Mouse (Mus musculus) limb, embryonic 13.5 days (tissue): Measurements from ENCODE around the gene Calcoco1. TPM values are rescaled to one million over a fixed set of nuclear protein-coding genes. Genes with fewer than 3 reads are reported as not detected.

ENCODE experiments used
- ATAC-seq: fragments of 200-750 bp; cut with Nextera tagmentation; 2 replicates; pipeline ENCODE4 v1.8.0; 2017; ENCODE audit warnings: low read depth, moderate number of reproducible peaks, moderate TSS enrichment; ENCODE audit not compliant: low FRiP score
- H3K27ac ChIP-seq: fragments of 300-500 bp; sonication (generic); 2 replicates; pipeline ENCODE4 v1.5.1; 2015; ENCODE audit warnings: inconsistent platforms, mild to moderate bottlenecking, moderate library complexity
- H3K27me3 ChIP-seq: fragments of 300-500 bp; sonication (generic); 2 replicates; pipeline ENCODE4 v1.6.1; 2015; ENCODE audit warnings: mild to moderate bottlenecking, inconsistent platforms
- H3K36me3 ChIP-seq: fragments of 300-500 bp; sonication (generic); 2 replicates; pipeline ENCODE4 v1.6.1; 2015; ENCODE audit warnings: inconsistent platforms, mild to moderate bottlenecking, moderate library complexity
- H3K4me1 ChIP-seq: fragments of 300-500 bp; sonication (generic); 2 replicates; pipeline ENCODE4 v1.6.1; 2015; ENCODE audit warnings: inconsistent platforms
- H3K4me2 ChIP-seq: fragments of 300-500 bp; sonication (generic); replicated peaks from 2 replicates; pipeline ENCODE4 v1.6.1; 2015; ENCODE audit warnings: inconsistent platforms, mild to moderate bottlenecking, moderate library complexity
- H3K4me3 ChIP-seq: fragments of 300-500 bp; sonication (generic); 2 replicates; pipeline ENCODE4 v1.5.1; 2015; ENCODE audit warnings: moderate library complexity, mild to moderate bottlenecking, inconsistent platforms
- H3K9ac ChIP-seq: fragments of 300-500 bp; sonication (generic); 2 replicates; pipeline ENCODE4 v1.6.1; 2015; ENCODE audit warnings: mild to moderate bottlenecking, inconsistent platforms
- H3K9me3 ChIP-seq: fragments of 300-500 bp; sonication (generic); 2 replicates; pipeline ENCODE4 v1.6.1; 2016; ENCODE audit warnings: inconsistent platforms
- WGBS: fragments of 180-500 bp; shearing (Covaris S2); methylation state at CpG from one replicate; pipeline ENCODE4 v1.1.7; 2015; 5-methylcytosine and 5-hydroxymethylcytosine counted together
- polyA plus RNA-seq: library from polyadenylated mRNA; unstranded; fragments of >200 nt; fragmentation: Nextera tagmentation; extraction: Ambion mirVana; gene quantifications from 2 replicates; pipeline ENCODE4 v1.2.1, GENCODE M21; 2015

Calcoco1 gene
- 57.7 and 58.3 TPM in 2 replicates for polyA plus RNA-seq

DNA sequence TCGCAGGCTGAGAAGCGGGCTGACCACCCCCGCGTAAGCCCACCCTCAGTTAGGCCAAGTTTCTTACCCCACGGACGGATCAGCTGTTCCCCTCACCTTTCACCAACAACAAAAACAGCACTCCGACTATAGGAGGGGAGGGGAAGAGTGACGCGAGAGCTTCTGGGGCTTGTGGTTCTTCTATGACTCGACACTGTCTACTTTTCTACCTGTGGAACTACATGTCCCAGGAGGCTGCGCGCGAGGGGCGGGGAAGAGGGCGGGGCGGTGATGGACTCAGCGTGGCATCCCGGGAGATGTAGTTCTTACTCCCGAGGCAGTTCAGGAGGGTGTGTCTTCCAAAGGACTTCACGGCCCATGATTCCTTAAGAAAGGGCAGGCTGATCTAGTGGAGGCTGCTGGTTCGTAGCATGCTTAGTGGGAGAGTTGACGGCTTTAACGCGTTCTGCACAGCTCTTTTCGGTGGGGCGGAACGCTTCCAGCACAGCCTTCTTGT is at the start of gene Calcoco1:
Gene Calcoco1, minus strand, starts transcription at position 199 of the 496 bp plus-strand sequence.
- Histone ChIP-seq H3K4me2 (peak within 1 kb of the TSS; percentile 79), H3K36me3 (peaks cover 25% of the 10 kb centered on the region), H3K9me3 (no peaks in the 10 kb centered on the region), H3K4me1 (peaks cover 23% of the 10 kb centered on the region), H3K4me3 (peak within 1 kb of the TSS; percentile 72), H3K27ac (peak within 1 kb of the TSS; percentile 80), H3K27me3 (no peaks in the 10 kb centered on the region), H3K9ac (peak within 1 kb of the TSS; percentile 76)
- under 1% methylated on average over 27 of the region's 27 CpGs for WGBS
- peak; percentile 99 for ATAC-seq

GRCm38 (mm10) chr15:102770866-102771265 is 48.9 kb upstream of the Calcoco1 start:
- H3K4me1 ChIP-seq: peaks cover 11% of the 10 kb centered on the region
- ATAC-seq: no peak
- WGBS: 30% methylated on average over 7 of the region's 7 CpGs
- H3K36me3 ChIP-seq: no peaks in the 10 kb centered on the region
- no peak overlapping the region for H3K9ac ChIP-seq
- H3K27ac ChIP-seq: no peak overlapping the region
- H3K4me2 ChIP-seq: no peak overlapping the region
- no peak overlapping the region for H3K4me3 ChIP-seq
- H3K9me3 ChIP-seq: no peaks in the 10 kb centered on the region
- H3K27me3 ChIP-seq: peaks cover 3% of the 10 kb centered on the region; the same call in 1 of the 2 replicates

DNA sequence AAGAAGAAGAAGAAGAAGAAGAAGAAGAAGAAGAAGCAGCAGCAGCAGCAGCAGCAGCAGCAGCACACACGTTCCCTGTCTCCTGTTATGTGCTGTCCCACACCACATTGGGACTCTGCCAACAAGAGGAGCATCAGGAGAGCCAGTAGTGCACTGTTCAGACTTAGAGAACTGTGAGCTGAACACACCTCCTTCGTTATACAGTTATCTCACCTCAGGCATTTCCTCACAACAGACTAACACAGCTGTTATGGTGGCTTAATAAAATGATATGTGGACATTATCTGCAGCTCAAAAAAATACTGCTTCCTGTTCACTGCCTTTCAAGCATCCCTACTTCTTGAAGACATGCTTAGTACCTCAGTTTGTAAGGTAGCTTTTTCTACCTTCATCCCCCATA is 43.2 kb upstream of the Calcoco1 start:
- Histone ChIP-seq H3K27ac (no peak overlapping the region), H3K4me1 (0 out of 2 replicates have a peak, but pooled peaks cover 1% of the 10 kb centered on the region), H3K9ac (no peak overlapping the region), H3K4me3 (no peak overlapping the region), H3K27me3 (peaks cover 19% of the 10 kb centered on the region; the same call in 1 of the 2 replicates), H3K36me3 (no peaks in the 10 kb centered on the region), H3K4me2 (no peak overlapping the region), H3K9me3 (no peaks in the 10 kb centered on the region)
- ATAC-seq: no peak
- 34% methylated on average over 2 of the region's 2 CpGs for WGBS

GRCm38 (mm10) chr15:102761745-102762378 is 39.9 kb upstream of the Calcoco1 start:
- ATAC-seq: peak; percentile 80
- Histone ChIP-seq H3K9me3 (no peaks in the 10 kb centered on the region), H3K27me3 (peaks cover 22% of the 10 kb centered on the region; the same call in 1 of the 2 replicates), H3K36me3 (no peaks in the 10 kb centered on the region), H3K9ac (no peak overlapping the region), H3K4me3 (no peak overlapping the region), H3K27ac (no peak overlapping the region), H3K4me2 (no peak overlapping the region), H3K4me1 (no peaks in the 10 kb centered on the region)
- whole genome bisulfite sequencing: 16% methylated on average over 7 of the region's 7 CpGs

DNA sequence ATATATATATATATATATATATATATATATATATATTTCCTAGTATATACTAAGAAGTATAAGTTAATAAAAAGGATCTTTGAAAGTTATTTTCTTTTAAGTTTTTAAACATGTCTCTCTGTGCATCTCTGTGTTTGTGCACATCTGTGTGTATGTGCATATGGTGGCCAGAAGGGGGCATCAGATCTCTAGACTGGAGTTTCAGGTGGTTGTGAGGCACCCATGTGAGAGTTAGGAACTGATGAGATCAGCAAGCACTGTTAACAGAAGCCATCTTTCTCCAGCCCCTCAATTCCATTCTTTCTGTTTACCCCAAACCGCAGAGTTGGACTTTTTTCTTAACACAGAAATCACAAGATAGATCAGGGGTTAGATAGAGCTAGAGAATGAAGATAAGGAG is 35.7 kb upstream of the Calcoco1 start:
- H3K4me2 ChIP-seq: no peak overlapping the region
- peaks cover 13% of the 10 kb centered on the region for H3K27me3 ChIP-seq
- H3K9ac ChIP-seq: no peak overlapping the region
- peaks cover 23% of the 10 kb centered on the region for H3K4me1 ChIP-seq
- no peaks in the 10 kb centered on the region for H3K36me3 ChIP-seq
- WGBS: 97% methylated on average over 1 of the region's 1 CpGs
- no peak overlapping the region for H3K27ac ChIP-seq
- no peak for ATAC-seq
- no peak overlapping the region for H3K4me3 ChIP-seq
- no peaks in the 10 kb centered on the region for H3K9me3 ChIP-seq

- 21% methylated on average over 5 of the region's 5 CpGs for WGBS
- ATAC-seq: no peak
- no peak overlapping the region; the same call in 1 of the 2 replicates for H3K9ac ChIP-seq
- peaks cover 9% of the 10 kb centered on the region for H3K27me3 ChIP-seq
- no peaks in the 10 kb centered on the region for H3K9me3 ChIP-seq
- no peaks in the 10 kb centered on the region for H3K36me3 ChIP-seq
- H3K4me2 ChIP-seq: 0 out of 2 replicates have a peak overlapping the region, but pooled peaks have one; percentile 2
- H3K4me3 ChIP-seq: no peak overlapping the region
- H3K27ac ChIP-seq: 0 out of 2 replicates have a peak overlapping the region, but pooled peaks have one; percentile 1
- peaks cover 41% of the 10 kb centered on the region for H3K4me1 ChIP-seq
Observed at GRCm38 (mm10) chr15:102755053-102755452, 33.1 kb upstream of the Calcoco1 start.

DNA sequence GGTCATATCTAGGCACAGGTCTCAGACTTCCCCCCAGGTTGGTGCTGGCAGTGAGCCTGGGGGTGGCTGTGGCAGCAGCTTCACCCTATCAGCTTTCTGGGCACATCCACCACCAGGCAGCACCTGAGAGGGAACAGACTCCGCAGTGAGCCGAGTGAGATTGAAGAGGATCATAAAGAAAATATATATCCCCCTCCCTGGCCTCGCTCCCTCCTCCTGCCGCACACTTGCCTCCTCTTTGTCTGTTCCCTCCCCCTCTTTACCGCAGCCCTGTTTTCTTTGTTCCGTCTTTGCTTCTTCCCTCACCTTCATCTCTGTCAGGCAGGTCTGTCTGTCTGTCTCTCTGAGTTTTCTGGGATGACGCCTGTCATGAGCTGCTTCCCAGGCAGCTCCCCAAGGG is 32.4 kb upstream of the Calcoco1 start:
- no peak for ATAC-seq
- H3K27me3 ChIP-seq: peaks cover 5% of the 10 kb centered on the region
- peaks cover 44% of the 10 kb centered on the region for H3K4me1 ChIP-seq
- H3K9ac ChIP-seq: no peak overlapping the region
- H3K36me3 ChIP-seq: no peaks in the 10 kb centered on the region
- WGBS: 32% methylated on average over 7 of the region's 7 CpGs
- H3K27ac ChIP-seq: 0 out of 2 replicates have a peak overlapping the region, but pooled peaks have one; percentile 48
- H3K4me3 ChIP-seq: no peak overlapping the region
- no peaks in the 10 kb centered on the region for H3K9me3 ChIP-seq
- 0 out of 2 replicates have a peak overlapping the region, but pooled peaks have one; percentile 2 for H3K4me2 ChIP-seq

GRCm38 (mm10) chr15:102753170-102753569 is 31.2 kb upstream of the Calcoco1 start:
- Histone ChIP-seq H3K4me1 (peaks cover 47% of the 10 kb centered on the region), H3K27ac (no peak overlapping the region), H3K4me3 (no peak overlapping the region), H3K36me3 (no peaks in the 10 kb centered on the region), H3K27me3 (peaks cover 10% of the 10 kb centered on the region), H3K9ac (no peak overlapping the region), H3K4me2 (0 out of 2 replicates have a peak overlapping the region, but pooled peaks have one; percentile 19), H3K9me3 (no peaks in the 10 kb centered on the region)
- 3% methylated on average over 13 of the region's 13 CpGs for WGBS
- ATAC-seq: peak; percentile 24

DNA sequence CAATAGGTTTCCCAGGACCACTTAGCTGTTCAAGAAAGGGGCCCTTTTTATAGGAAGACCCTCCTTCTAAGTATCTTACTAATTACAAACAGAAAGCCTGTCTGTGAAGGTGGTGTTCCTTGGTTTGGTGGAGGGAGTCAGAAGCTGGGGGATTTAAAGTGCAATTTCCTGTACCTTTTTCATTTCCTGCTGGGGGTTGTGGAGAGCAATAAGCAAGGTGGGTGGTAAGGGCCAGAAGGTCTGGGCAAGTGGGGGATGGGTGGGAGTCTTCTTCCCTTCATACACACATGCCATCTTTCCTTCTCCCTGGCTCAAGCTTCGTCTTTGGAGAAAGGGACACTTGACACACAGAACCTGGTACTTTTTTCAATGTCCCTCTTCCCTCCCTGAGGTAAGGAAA is 30.2 kb upstream of the Calcoco1 start:
- WGBS: 19% methylated on average over 1 of the region's 1 CpGs

DNA sequence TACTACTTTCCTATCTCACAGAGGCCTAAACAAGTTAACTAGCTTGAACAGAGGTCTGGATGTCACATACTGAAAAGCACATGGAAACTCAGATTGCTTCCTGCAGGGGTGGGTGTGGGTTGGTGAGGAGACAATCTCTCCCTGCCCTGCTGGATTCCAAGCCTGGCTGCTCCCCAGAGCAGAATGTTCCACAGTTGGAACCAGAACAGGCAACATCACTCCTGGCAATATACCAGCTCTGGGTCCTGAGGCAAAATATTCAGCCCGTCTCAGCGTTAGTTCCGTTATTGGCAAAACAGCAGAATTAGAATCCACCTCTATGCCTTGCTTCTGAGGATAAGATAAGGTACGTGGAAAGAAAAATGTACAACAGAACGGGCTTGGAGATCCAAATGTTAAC is 28.3 kb upstream of the Calcoco1 start:
- H3K4me1 ChIP-seq: peaks cover 59% of the 10 kb centered on the region
- no peak overlapping the region for H3K4me3 ChIP-seq
- H3K9me3 ChIP-seq: no peaks in the 10 kb centered on the region
- H3K4me2 ChIP-seq: no peak overlapping the region
- no peak overlapping the region for H3K27ac ChIP-seq
- H3K27me3 ChIP-seq: peaks cover 38% of the 10 kb centered on the region
- no peak overlapping the region for H3K9ac ChIP-seq
- 72% methylated on average over 5 of the region's 5 CpGs for WGBS
- H3K36me3 ChIP-seq: no peaks in the 10 kb centered on the region
- no peak for ATAC-seq

More for the DNA sequence above, 30.2 kb upstream of the Calcoco1 start:
- Histone ChIP-seq H3K4me2 (no peak overlapping the region), H3K27me3 (peaks cover 19% of the 10 kb centered on the region), H3K4me3 (no peak overlapping the region), H3K9ac (no peak overlapping the region), H3K36me3 (no peaks in the 10 kb centered on the region), H3K27ac (no peak overlapping the region), H3K4me1 (peaks cover 57% of the 10 kb centered on the region), H3K9me3 (no peaks in the 10 kb centered on the region)
- no peak for ATAC-seq

GRCm38 (mm10) chr15:102749103-102749502 is 27.1 kb upstream of the Calcoco1 start:
- no peak overlapping the region for H3K27ac ChIP-seq
- no peaks in the 10 kb centered on the region for H3K9me3 ChIP-seq
- no peak overlapping the region for H3K4me3 ChIP-seq
- H3K4me2 ChIP-seq: no peak overlapping the region
- no peak overlapping the region for H3K9ac ChIP-seq
- ATAC-seq: no peak
- peaks cover 55% of the 10 kb centered on the region for H3K4me1 ChIP-seq
- peaks cover 46% of the 10 kb centered on the region for H3K27me3 ChIP-seq
- WGBS: 88% methylated on average over 1 of the region's 1 CpGs
- H3K36me3 ChIP-seq: no peaks in the 10 kb centered on the region

GRCm38 (mm10) chr15:102747853-102748252 is 25.9 kb upstream of the Calcoco1 start:
- no peaks in the 10 kb centered on the region for H3K36me3 ChIP-seq
- peaks cover 58% of the 10 kb centered on the region for H3K27me3 ChIP-seq
- H3K4me3 ChIP-seq: peak overlapping the region; percentile 59
- H3K4me2 ChIP-seq: peak overlapping the region; percentile 94
- no peak overlapping the region for H3K9ac ChIP-seq
- ATAC-seq: no peak
- no peak overlapping the region for H3K27ac ChIP-seq
- WGBS: 24% methylated on average over 8 of the region's 8 CpGs
- peaks cover 60% of the 10 kb centered on the region for H3K4me1 ChIP-seq
- H3K9me3 ChIP-seq: no peaks in the 10 kb centered on the region
